Mouse (Mus musculus) thymus, adult 2 months (tissue): ENCODE data around the gene Flt3l. TPM values are rescaled to one million over a fixed set of nuclear protein-coding genes. Genes with fewer than 3 reads are reported as not detected.

ENCODE experiments used
- DNase-seq: peaks from one replicate; pipeline ENCODE4 v3.0.0; 2021
- H3K27ac ChIP-seq: fragments of 200-500 bp; 2 replicates; pipeline ENCODE4 v1.5.1; 2012; ENCODE audit warnings: low read length, control low read depth; ENCODE audit not compliant: control insufficient read depth, insufficient read depth
- H3K27me3 ChIP-seq: fragments of 200-500 bp; 2 replicates; pipeline ENCODE4 v1.6.1; 2012; ENCODE audit warnings: mild to moderate bottlenecking, low read length, moderate library complexity, mixed read lengths; ENCODE audit not compliant: control insufficient read depth, insufficient read depth
- H3K36me3 ChIP-seq: fragments of 200-500 bp; 2 replicates; pipeline ENCODE4 v1.6.1; 2012; ENCODE audit warnings: mild to moderate bottlenecking, low read length, moderate library complexity; ENCODE audit not compliant: control insufficient read depth, insufficient read depth
- H3K4me1 ChIP-seq: fragments of 200-500 bp; replicated peaks from 2 replicates; pipeline ENCODE4 v1.6.1; 2012; ENCODE audit warnings: low read length; ENCODE audit not compliant: control insufficient read depth, insufficient read depth
- H3K4me3 ChIP-seq: fragments of 200-500 bp; 2 replicates; pipeline ENCODE4 v1.5.1; 2012; ENCODE audit warnings: mild to moderate bottlenecking, low read length, control low read depth, moderate library complexity; ENCODE audit not compliant: control insufficient read depth, insufficient read depth
- CTCF ChIP-seq: fragments of 200-500 bp; IDR thresholded peaks from 2 replicates; pipeline ENCODE4 v1.5.1; 2012; ENCODE audit warnings: mild to moderate bottlenecking, control low read depth, low read length, moderate library complexity, borderline replicate concordance; ENCODE audit not compliant: control insufficient read depth, poor library complexity, insufficient read depth; ENCODE audit errors: extremely low read depth
- POLR2A ChIP-seq: fragments of 200-500 bp; IDR thresholded peaks from 2 replicates; pipeline ENCODE4 v1.6.1; 2012; ENCODE audit warnings: mild to moderate bottlenecking, low read length, control low read depth, moderate library complexity; ENCODE audit not compliant: control insufficient read depth, poor library complexity, insufficient read depth; ENCODE audit errors: extremely low read depth
- WGBS: fragments of 180-500 bp; shearing (Covaris S2); methylation state at CpG from one replicate; pipeline ENCODE4 v1.1.7; 2018; 5-methylcytosine and 5-hydroxymethylcytosine counted together
- polyA plus RNA-seq: library from polyadenylated mRNA; depleted of rRNA; stranded (reverse); fragments of >200 nt; gene quantifications from 2 replicates; pipeline ENCODE4 v1.2.3, GENCODE M21; 2012

Flt3l gene
- polyA plus RNA-seq, 1 experiment: 207 TPM

- DNase-seq: peak; percentile 42
- 58% methylated on average over 7 of the region's 7 CpGs for WGBS
- no peak overlapping the region for H3K27ac ChIP-seq
- no peak overlapping the region for H3K4me3 ChIP-seq
- peaks cover 32% of the 10 kb centered on the region for H3K27me3 ChIP-seq
- TF ChIP-seq CTCF: peak; percentile 49; the same call in 1 of the 2 replicates
- TF ChIP-seq POLR2A: no peak
- H3K4me1 ChIP-seq: no peaks in the 10 kb centered on the region
- H3K36me3 ChIP-seq: no peaks in the 10 kb centered on the region
Measured at GRCm38 (mm10) chr7:45172974-45173373, 36.7 kb upstream of the Flt3l start.

- Histone ChIP-seq H3K27me3 (peaks cover 17% of the 10 kb centered on the region; the same call in 1 of the 2 replicates), H3K4me1 (no peaks in the 10 kb centered on the region), H3K4me3 (no peak overlapping the region), H3K27ac (no peak overlapping the region), H3K36me3 (no peaks in the 10 kb centered on the region)
- DNase-seq: no peak
- WGBS: 99% methylated on average over 3 of the region's 3 CpGs
- no peak for TF ChIP-seq POLR2A
- TF ChIP-seq CTCF: no peak
Measured at GRCm38 (mm10) chr7:45169495-45169894, 33.3 kb upstream of the Flt3l start.

GRCm38 (mm10) chr7:45168656-45169055 lies 32.4 kb upstream of the Flt3l start:
- 22% methylated on average over 24 of the region's 24 CpGs for WGBS
- TF ChIP-seq POLR2A: no peak
- H3K27ac ChIP-seq: no peak overlapping the region
- no peaks in the 10 kb centered on the region; the same call in 1 of the 2 replicates for H3K4me1 ChIP-seq
- H3K27me3 ChIP-seq: peaks cover 23% of the 10 kb centered on the region
- DNase-seq: no peak
- no peak overlapping the region for H3K4me3 ChIP-seq
- no peaks in the 10 kb centered on the region for H3K36me3 ChIP-seq

GRCm38 (mm10) chr7:45167761-45168445 lies 31.7 kb upstream of the Flt3l start:
- H3K27ac ChIP-seq: no peak overlapping the region
- H3K4me3 ChIP-seq: no peak overlapping the region
- TF ChIP-seq CTCF (no peak), POLR2A (no peak)
- H3K4me1 ChIP-seq: no peaks in the 10 kb centered on the region; the same call in 1 of the 2 replicates
- WGBS: 18% methylated on average over 19 of the region's 19 CpGs
- H3K36me3 ChIP-seq: no peaks in the 10 kb centered on the region
- no peak for DNase-seq
- H3K27me3 ChIP-seq: peaks cover 25% of the 10 kb centered on the region

- Histone ChIP-seq H3K4me3 (no peak overlapping the region), H3K36me3 (no peaks in the 10 kb centered on the region), H3K27ac (no peak overlapping the region), H3K4me1 (peaks cover 4% of the 10 kb centered on the region; the same call in 1 of the 2 replicates), H3K27me3 (peaks cover 25% of the 10 kb centered on the region)
- WGBS: 43% methylated on average over 10 of the region's 10 CpGs
- TF ChIP-seq POLR2A (no peak), CTCF (no peak)
- no peak for DNase-seq
Measured at GRCm38 (mm10) chr7:45166950-45167401, 30.7 kb upstream of the Flt3l start.

GRCm38 (mm10) chr7:45165701-45166100 lies 29.5 kb upstream of the Flt3l start:
- no peak for DNase-seq
- WGBS: 84% methylated on average over 11 of the region's 11 CpGs
- Histone ChIP-seq H3K4me3 (no peak overlapping the region), H3K4me1 (peaks cover 7% of the 10 kb centered on the region), H3K36me3 (no peaks in the 10 kb centered on the region), H3K27me3 (peaks cover 25% of the 10 kb centered on the region), H3K27ac (no peak overlapping the region)
- no peak for TF ChIP-seq CTCF
- no peak for TF ChIP-seq POLR2A
